Mouse (Mus musculus) left cerebral cortex, adult 18-20 months (tissue): ENCODE data around the gene Olfr1364. TPM values are rescaled to one million over a fixed set of nuclear protein-coding genes. Genes with fewer than 3 reads are reported as not detected.
A peak's percentile ranks its signal among the peaks of the same experiment; 100 is the strongest.

Experiments
- DNase-seq, 2 experiments: peaks; one replicate each; pipeline ENCODE4 v3.0.0; 2021 to 2022; ENCODE audit warnings: low spot score in 2 of 2, mixed read lengths in 1 of 2
- long read RNA-seq, 2 experiments: library from polyadenylated mRNA; stranded (forward); transcript quantifications; one replicate each; pipeline ENCODE4 v2.0.0; 2021
- total RNA-seq, 2 experiments: library from RNA; stranded (reverse); gene quantifications; 2 replicates each; pipeline ENCODE4 v1.2.3; 2021

Gene Olfr1364
- total RNA-seq, result not detected
- long read RNA-seq, experiment 1, result 0 reads
- long read RNA-seq, experiment 2, result 0 reads

- DNase-seq, result no peak
Measured at GRCm38 (mm10) chr13:21581659-21582058, at the start of gene Olfr1364. Olfr1364 (minus strand) TSS chr13:21581759.

- DNase-seq, result no peak
Measured at GRCm38 (mm10) chr13:21613922-21614321, 32.4 kb upstream of the Olfr1364 start, which contains the start of gene Olfr1362. Olfr1362 (minus strand) TSS chr13:21614022.

- no peak for DNase-seq
Measured at GRCm38 (mm10) chr13:21591618-21592017, 10.1 kb upstream of the Olfr1364 start.

GRCm38 (mm10) chr13:21559793-21560192 lies 21.8 kb downstream of the Olfr1364 start, which contains the start of gene Olfr1535:
Olfr1535 (minus strand) TSS chr13:21559893.
- DNase-seq, result no peak

GRCm38 (mm10) chr13:21550416-21551110 lies 31.0 kb downstream of the Olfr1364 start:
- no peak for DNase-seq

GRCm38 (mm10) chr13:21549487-21549886 lies 32.1 kb downstream of the Olfr1364 start:
- DNase-seq, result no peak

- DNase-seq, result no peak
Measured at GRCm38 (mm10) chr13:21542708-21543107, 38.9 kb downstream of the Olfr1364 start, which contains the start of gene Olfr1366. Olfr1366 (minus strand) TSS chr13:21542808.

GRCm38 (mm10) chr13:21530781-21531201 lies 50.8 kb downstream of the Olfr1364 start, which contains the start of gene Zkscan8:
Zkscan8 (minus strand) TSS chr13:21531120.
- peak; percentile 85 to 88 for DNase-seq

GRCm38 (mm10) chr13:21530136-21530535 lies 51.4 kb downstream of the Olfr1364 start:
- no peak for DNase-seq

Other genes with a start within 250 kb of the Olfr1364 start
- gene Olfr1367, start 234.8 kb downstream of the Olfr1364 start, total RNA-seq, result not detected
- 1 to 10 TPM; 8.3 to 8.9 TPM for gene Zscan12, start 218.9 kb downstream of the Olfr1364 start, total RNA-seq
- 10 to 100 TPM; 36.0 to 38.1 TPM for gene Zkscan3, start 179.0 kb downstream of the Olfr1364 start, total RNA-seq
- gene Pgbd1, start 140.7 kb downstream of the Olfr1364 start, total RNA-seq, result 1 to 10 TPM in 1 of 2 experiments, under 1 TPM in 1; 0.98 to 1.5 TPM
- 10 to 100 TPM; 58.1 to 60.4 TPM for gene Zscan26, start 128.0 kb downstream of the Olfr1364 start, total RNA-seq
- under 1 TPM; 0.58 to 0.84 TPM for gene Nkapl, start 113.2 kb downstream of the Olfr1364 start, total RNA-seq
- gene Zkscan4, start 102.9 kb downstream of the Olfr1364 start, total RNA-seq, result 1 to 10 TPM; 5.7 to 6.4 TPM
- gene Gm10065, start 102.3 kb downstream of the Olfr1364 start, total RNA-seq, result not detected
- 10 to 100 TPM; 21.6 to 25.9 TPM for gene AK157302, start 86.5 kb downstream of the Olfr1364 start, total RNA-seq
- gene Gm11273, start 80.3 kb downstream of the Olfr1364 start, total RNA-seq, result 10 to 100 TPM; 60.5 to 66.3 TPM
- 10 to 100 TPM; 13.1 to 18.5 TPM for gene Zkscan8, start 50.6 kb downstream of the Olfr1364 start, total RNA-seq
- gene Olfr1366, start 39.0 kb downstream of the Olfr1364 start, total RNA-seq, result not detected
- not detected for gene Olfr1535, start 21.9 kb downstream of the Olfr1364 start, total RNA-seq
- not detected for gene Olfr1362, start 32.3 kb upstream of the Olfr1364 start, total RNA-seq
- gene Olfr11, start 60.8 kb upstream of the Olfr1364 start, total RNA-seq, result not detected
- gene Olfr1361, start 81.6 kb upstream of the Olfr1364 start, total RNA-seq, result not detected
- gene Olfr1360, start 95.6 kb upstream of the Olfr1364 start, total RNA-seq, result not detected
- not detected for gene Olfr1359, start 116.4 kb upstream of the Olfr1364 start, total RNA-seq
- 10 to 100 TPM; 20.0 to 20.4 TPM for gene Hist1h2bl, start 134.4 kb upstream of the Olfr1364 start, total RNA-seq
- gene Hist1h2ai, start 134.7 kb upstream of the Olfr1364 start, total RNA-seq, result 10 to 100 TPM; 20.3 to 34.8 TPM
- gene Hist1h3h, start 135.9 kb upstream of the Olfr1364 start, total RNA-seq, result 10 to 100 TPM; 57.9 to 62.6 TPM
- 1 to 10 TPM; 2.7 to 2.9 TPM for gene Hist1h2bm, start 140.3 kb upstream of the Olfr1364 start, total RNA-seq
- 10 to 100 TPM; 21.0 to 22.9 TPM for gene Hist1h4j, start 153.3 kb upstream of the Olfr1364 start, total RNA-seq
- gene Hist1h4k, start 168.7 kb upstream of the Olfr1364 start, total RNA-seq, result 100 to 1,000 TPM; 420 to 436 TPM
- 10 to 100 TPM; 10.2 to 19.7 TPM for gene Hist1h2ak, start 172.1 kb upstream of the Olfr1364 start, total RNA-seq
- 1 to 10 TPM; 6.3 to 9.2 TPM for gene Hist1h2bn, start 172.4 kb upstream of the Olfr1364 start, total RNA-seq
- gene Hist1h1b, start 198.9 kb upstream of the Olfr1364 start, total RNA-seq, result 1 to 10 TPM; 8.4 to 9.0 TPM
- gene Hist1h3i, start 201.6 kb upstream of the Olfr1364 start, total RNA-seq, result 10 to 100 TPM; 65.2 to 77.9 TPM
- 1 to 10 TPM; 1.1 to 2.8 TPM for gene Hist1h2an, start 205.5 kb upstream of the Olfr1364 start, total RNA-seq
- 1 to 10 TPM; 4.1 to 7.0 TPM for gene Hist1h2bp, start 205.7 kb upstream of the Olfr1364 start, total RNA-seq
- 10 to 100 TPM; 23.2 to 34.4 TPM for gene Hist1h2bq, start 228.4 kb upstream of the Olfr1364 start, total RNA-seq
- gene Hist1h2ao, start 228.7 kb upstream of the Olfr1364 start, total RNA-seq, result 1 to 10 TPM in 1 of 2 experiments, not detected in 1; 6.2 TPM
- gene Hist1h4m, start 230.0 kb upstream of the Olfr1364 start, total RNA-seq, result 100 to 1,000 TPM; 252 to 307 TPM